Mouse (Mus musculus) effector memory CD4-positive, alpha-beta T cell, adult 7 months (primary cell): Measurements from ENCODE around the gene Trpm3. TPM values are rescaled to one million over a fixed set of nuclear protein-coding genes. Genes with fewer than 3 reads are reported as not detected.

ENCODE experiments used
- polyA plus RNA-seq: library from polyadenylated mRNA; unstranded; fragments of 100-300 nt; shearing (Covaris generic); gene quantifications from one replicate; pipeline ENCODE4 v1.2.1, GENCODE M21; 2017

The Trpm3 gene
- 1.4 TPM for polyA plus RNA-seq

DNA sequence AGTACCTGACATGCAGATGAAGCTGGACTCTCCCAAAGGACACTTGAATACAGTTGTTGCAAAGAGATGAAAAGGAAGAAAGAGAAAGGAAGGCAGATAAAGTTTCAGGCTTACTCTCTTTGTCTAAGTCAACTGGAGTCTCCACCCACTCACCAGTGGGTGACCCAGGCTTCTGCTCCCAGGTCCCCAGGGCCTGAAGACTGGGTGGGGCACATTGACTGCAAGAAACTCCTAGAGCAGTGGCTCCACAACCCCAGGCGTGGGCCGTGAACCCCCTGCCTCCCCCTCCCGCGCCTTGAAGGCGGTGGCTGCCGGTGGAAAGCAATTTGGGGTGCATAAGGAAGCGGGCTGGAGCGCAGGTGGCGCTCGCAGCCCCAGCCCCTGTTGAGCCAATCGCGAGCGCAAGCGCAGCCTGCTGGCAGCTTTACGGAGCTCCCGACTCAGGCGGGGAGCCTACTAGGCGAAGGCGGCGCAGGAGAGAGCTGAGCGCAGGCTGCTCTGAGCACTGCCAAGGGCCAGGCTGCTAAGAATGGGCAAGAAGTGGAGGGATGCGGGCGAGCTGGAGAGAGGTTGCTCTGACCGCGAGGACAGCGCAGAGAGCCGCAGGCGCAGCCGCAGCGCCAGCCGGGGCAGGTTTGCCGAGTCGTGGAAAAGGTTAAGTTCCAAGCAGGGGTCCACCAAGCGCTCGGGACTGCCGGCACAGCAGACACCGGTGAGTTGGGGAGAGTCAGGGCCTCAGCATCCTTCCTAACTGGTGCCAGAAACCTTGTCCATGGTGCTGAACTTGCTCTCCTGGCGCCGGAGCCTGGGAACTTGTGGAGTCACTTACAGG is at the start of gene Trpm3:
Trpm3 (plus strand) TSS at position 457 of the 832 bp plus-strand sequence.

